Mouse (Mus musculus): ENCODE measurements around the gene Pitpnm1.

The Pitpnm1 gene

DNA sequence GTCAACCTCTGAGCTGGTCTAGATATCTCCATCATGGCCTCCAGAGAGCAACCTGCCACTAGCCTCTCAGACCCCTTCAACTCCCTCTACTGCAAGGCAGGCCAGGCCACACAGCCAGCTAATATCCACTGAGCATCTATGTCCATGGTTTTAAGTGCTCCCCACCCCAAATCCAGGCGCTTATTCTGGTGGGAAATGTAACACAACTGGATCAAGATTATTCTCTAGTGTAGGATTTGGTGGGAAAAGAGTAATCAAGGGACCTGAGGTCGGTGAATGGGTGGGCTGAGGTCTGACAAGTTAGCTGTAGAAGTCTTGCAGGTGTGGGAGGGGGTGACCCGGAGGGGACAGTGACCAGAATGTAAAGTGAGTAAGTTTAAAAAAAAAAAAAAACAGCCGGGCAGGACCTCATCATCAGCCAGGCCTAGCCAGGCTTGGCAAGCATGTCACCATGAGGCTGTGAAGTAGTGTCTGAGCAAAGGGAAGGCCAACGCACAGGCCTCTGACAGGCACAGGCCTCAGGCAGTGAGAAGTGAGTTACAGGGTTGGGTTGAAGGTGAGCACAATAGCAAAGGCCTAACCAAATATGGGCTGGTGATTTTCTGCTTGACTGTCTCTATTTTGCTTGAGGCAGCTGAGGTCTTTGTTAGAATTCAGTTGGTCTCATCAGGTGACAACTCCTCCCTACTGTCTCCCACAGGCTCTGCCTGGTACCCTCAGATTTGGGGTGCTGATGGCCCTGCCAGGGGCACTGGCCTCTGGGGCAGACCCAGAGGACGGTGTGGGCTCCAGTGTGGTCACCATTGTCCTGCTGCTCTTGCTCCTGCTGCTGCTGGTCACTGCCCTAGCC, 55.6 kb downstream of the Pitpnm1 start:
- no peak for DNase-seq (ENCODE audit: low spot score)

DNA sequence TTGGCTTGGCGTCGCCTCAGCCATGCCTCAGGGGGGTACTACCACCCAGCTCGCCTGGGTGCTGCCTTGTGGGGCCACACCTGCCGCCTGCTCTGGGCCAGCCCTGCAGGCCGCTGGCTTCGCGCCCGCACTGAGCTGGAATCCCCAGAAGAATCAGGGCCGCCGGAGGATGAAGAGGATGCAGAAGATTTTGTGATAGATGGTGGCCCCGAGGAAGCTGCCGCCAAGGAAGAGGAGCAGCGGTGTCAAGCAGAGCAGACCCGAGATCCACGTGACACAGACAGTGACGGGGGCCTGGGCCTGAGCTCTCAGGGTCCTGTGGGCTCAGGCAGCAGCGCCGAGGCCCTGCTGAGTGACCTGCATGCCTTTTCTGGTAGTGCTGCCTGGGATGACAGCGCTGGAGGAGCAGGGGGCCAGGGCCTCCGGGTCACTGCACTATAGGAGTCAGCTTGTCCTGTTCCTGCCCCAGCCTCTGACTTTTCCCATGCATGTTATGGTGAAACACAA, 56.3 kb downstream of the Pitpnm1 start:
- DNase-seq (ENCODE audit: low spot score), result no peak

DNA sequence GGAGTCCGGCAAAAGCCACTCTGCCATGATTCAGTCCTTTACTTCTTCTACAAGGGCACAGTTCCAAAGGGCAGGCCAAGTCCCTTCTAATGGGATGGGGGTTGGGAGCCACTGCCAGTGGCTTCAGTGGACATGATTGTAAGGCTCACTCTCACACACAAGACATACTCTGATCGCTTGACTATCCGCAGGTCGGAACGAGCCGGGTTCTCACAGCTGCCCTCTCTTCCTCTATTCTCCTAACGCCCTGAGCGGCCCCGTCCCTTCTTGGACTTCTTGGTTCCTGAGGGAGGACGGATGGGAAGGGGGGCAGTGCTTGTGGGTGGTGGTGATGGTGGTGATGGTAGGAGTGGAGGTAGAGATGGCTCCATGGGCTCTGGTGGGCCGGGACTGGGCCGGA, 57.0 kb downstream of the Pitpnm1 start:
- no peak for DNase-seq (ENCODE audit: low spot score)

DNA sequence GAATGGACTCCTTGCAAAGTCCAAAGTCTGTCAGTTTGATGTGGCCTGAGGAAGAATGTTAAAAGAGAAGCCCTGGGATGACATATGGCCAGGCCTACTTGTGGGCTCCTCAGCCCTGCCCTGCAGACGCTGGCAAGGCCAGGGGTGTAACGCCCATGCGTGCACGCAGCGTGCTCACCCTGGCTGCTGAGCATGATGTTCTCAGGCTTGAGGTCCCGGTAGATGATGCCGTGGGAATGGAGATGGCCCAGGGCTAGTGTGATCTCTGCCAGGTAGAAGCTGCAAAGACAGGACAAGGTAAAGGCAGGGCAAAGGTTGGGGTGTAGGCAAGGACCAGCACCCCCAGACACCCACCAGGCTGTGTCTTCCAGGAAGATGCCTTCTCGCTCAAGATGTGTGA, 59.3 kb downstream of the Pitpnm1 start:
- no peak for DNase-seq (ENCODE audit: low spot score)

DNA sequence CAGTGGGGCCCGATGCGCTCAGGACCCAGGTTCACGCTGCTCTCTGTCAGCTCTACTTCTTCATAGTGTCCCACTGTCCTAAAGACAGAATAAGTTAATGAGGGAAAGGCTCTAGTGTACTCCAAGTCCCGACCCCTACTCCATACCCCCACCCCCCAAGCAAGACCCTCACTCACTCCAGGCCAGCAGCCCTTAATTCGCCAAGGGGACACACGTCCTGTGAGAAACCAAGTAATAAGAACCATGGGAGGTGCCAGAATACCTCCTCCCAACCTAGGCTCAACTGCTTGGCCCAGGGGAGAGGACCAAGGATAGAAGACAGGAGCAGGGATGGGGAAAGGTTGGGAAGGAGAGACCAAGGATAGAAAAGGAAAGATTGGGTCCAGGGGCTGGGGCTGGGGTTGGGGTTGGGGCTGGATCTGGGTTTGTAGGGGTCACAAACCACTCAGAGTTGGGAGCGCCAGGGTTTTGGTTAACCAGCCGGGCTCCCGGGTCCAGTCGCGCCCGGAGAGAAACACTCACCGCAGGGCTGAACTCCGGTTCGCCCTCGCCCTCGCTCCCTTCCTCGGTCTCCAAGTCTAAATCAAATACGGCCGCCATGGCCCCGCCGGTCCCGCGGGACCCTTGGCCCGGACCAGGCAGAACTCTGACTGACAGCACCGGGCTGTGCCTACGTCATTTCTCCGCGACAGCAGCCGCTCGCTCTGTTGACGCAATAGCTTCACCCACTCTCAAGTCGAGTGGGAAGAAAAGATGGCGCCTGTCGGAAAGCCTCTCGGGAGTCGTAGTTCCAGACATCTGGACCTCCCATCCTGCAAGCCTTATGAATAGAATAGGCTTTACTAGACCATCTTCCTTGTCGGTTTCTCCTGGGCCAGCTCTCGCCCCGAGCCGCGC, 63.1 kb downstream of the Pitpnm1 start, which contains the start of gene Rps6kb2:
Rps6kb2 (minus strand) TSS at position 709 of the 897 bp plus-strand sequence.
- peak; percentile 96 for DNase-seq (ENCODE audit: low spot score)

DNA sequence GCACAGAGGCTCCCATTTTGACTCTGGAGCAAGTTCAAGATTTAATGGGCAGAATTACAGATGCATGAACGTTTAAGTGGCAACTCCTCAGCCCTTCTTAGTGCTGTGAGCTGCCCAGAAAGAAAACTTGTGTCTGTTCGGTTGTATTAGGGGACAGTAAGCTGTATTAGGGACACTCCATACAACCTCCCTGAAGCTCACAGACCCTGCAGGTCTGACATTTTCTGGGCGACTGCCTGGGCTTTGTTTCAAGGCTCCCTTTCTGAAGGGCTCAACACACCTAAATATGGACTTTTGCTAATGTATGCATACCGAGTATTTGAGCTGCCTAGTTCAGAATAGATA, 63.7 kb downstream of the Pitpnm1 start:
- DNase-seq (ENCODE audit: low spot score), result no peak
